Mouse (Mus musculus) c-Kit-positive CD71-positive TER-119-positive erythroid progenitor cells, embryonic 14.5 days (primary cell): ENCODE measurements at regions not wholly inside any gene's neighbourhood (a gene's known extent, or its start where the extent isn't known, plus 50 kb on each side); places are given as distances from the start of the nearest gene placed in this dataset.
A peak's percentile ranks its signal among the peaks of the same experiment; 100 is the strongest.

Source experiments
- DNase-seq: peaks from one replicate; pipeline ENCODE4 v3.0.0-alpha.2; 2013; ENCODE audit warnings: low spot score

DNA sequence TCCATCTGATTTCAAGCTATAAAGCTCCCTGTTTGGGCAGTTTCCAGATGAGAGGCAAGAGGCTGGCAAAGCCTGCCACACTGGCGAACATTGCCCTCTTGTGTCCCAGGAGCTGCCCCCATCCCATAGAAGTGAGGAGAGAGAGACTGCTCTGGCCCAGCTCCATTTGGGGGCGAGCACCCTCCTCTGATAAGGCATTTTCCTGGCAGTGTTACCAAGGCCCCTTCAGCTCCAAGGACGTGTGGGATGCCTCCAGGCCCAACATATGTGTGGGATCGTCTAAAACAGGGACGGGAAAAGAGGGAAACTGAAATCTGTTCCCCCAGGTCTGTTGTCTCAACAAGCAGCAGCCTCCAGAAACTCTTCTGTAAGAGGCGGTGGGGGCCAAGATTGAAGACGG is 88.0 kb upstream of the Csf3r start:
- no peak for DNase-seq

DNA sequence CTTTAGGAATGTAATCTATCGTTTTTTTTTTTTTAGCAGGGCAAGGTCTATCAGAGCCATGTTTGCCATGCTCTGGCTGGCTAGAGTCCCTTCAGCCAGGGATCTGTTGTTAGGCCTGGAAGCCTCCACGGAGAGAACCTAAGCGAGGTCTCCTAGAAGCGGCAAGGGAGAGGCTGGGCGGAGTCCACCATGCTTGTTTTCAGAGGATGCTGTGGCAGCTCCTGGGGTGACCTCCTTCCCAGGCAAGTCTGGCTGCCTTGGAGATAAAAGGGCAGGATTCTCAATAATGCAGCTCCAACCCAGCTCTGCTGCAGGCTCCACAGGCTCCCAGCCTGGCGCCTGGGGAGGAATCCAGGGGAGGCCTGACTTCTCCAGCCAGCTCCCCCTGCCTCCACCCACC is 86.2 kb upstream of the Csf3r start:
- no peak for DNase-seq

DNA sequence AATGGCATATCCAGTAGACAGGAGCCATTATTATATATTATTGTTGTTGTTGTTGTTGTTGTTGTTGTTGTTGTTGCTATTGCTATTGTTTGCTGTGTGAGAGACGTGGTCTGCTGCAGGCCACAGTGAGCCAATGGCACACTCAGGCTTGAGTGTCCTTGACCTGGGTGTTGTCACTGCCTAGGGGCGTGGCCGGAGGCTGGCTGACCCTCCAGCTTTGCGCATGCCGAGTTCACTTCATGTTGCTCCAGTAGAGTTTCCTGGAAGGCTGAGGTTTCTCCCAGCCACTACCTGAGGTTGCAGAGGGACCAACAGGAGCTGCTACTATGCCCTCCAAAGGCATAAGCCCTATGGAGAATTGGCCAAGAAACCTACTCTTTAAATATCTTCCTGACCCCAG is 83.1 kb upstream of the Csf3r start:
- no peak for DNase-seq

DNA sequence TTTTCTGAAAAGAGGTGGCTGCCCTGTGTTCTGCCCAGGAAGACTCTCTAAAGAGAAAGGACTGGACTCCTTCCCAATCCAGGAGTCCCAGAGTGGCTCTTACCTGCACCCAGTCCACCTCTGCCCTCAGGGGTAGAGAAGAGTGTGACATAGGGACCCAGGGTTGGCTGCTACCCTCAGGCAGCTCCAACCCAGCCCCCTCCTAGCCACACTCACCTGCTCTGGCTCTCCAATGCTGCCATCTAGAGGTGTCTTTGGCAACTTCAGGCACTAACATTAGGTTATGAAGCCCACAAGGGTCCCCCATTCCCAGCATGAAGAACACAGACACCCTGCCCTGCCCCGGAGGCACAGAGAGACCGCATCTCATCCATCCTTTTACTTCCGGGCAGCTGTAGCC is 82.4 kb upstream of the Csf3r start:
- no peak for DNase-seq

DNA sequence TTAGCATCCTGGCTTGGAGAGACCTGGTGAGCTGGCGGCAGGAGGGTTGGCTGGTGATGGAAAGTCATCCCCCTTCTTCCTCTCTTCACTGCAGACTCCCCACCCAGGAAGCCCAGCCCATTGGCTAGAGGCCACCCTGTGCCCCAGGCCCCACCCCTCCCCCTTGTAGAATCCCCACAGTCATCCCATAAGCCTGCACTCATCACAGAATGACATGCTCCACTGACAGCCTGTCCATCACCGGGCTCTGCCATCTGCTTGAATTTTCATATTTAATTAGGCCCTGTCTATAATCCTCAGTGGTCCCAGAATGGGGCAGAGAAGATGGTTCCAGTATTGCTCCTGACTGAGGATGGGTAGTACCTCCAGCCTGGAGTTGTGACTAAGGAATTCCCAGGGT is 79.3 kb upstream of the Csf3r start:
- DNase-seq: no peak

DNA sequence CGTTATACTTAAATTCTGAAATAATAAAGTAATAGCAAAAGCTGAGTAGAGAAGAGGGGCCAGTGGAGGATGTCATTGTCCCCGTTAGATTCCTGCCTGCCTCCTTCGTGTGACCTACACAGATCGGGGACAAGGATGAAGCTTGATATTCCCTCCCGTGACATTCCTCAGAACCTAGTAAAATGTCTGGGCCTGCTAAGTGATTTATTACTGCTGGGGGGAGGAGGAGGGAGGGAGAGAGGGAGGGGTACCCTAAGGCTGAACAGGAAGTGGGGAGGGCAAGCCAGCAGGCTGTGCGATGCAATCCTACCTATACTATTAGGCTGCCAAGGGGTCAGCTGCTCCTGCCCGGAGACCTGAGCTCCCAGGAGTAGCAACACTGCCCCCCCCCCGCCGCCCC is 64.9 kb upstream of the Csf3r start:
- no peak for DNase-seq

DNA sequence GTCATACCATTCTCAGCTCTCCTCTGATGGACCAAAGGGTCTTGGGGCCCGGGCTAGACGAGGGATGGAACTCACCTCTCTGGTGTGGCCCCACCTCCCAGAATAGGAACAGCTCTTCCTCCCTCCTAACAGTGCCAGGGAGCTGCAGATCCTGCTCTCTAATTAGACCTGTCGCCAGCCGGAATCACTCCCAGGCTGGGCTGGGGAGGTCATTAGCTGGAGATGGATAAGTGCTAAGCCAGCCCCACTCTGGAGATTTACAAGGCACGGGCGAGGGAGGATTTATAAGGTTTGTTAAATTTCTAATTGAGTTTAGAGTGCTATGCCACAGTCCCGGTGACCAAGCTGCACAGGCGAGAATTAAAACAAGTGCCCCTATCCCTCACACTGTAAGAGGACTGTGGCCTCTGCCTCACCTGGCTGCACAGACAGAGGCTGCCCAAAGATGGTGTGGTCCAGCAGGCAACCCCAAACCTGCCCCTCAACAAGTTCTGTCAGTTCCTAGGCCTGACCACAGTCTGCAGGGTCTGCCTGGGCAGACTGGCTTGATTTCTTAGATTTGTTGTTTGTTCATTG is 63.6 kb upstream of the Csf3r start:
- DNase-seq: no peak

DNA sequence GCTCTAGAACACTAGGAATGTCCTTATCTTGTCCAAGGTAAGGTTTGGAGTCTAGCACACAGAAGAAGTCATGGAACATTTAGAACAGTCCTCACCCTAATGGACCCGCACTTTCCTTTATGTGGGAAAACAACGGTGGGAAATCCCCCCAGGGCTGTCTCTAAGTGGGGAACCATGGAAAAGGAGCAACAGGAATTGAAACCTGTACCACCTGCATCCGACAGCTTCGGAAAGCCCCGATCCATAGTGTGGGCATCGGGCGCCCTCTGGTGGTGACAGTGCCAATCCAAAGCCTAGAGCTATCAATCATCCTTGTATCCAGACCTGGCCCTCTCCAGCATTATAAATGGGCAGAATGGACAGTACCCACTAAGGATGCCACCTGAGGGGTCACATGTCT is 61.7 kb upstream of the Csf3r start:
- peak; percentile 45 for DNase-seq
